Mouse (Mus musculus): ENCODE data around the gene Tpte. TPM values are rescaled to one million over a fixed set of nuclear protein-coding genes. Genes with fewer than 3 reads are reported as not detected.

Gene Tpte
- polyA plus RNA-seq, 1 experiment: not detected

- DNase-seq (ENCODE audit: low read depth, low spot score): peak; percentile 2
- WGBS: 31% methylated on average over 6 of the region's 6 CpGs
Observed at GRCm38 (mm10) chr8:22359359-22359758, 76.1 kb downstream of the Tpte start.

DNA sequence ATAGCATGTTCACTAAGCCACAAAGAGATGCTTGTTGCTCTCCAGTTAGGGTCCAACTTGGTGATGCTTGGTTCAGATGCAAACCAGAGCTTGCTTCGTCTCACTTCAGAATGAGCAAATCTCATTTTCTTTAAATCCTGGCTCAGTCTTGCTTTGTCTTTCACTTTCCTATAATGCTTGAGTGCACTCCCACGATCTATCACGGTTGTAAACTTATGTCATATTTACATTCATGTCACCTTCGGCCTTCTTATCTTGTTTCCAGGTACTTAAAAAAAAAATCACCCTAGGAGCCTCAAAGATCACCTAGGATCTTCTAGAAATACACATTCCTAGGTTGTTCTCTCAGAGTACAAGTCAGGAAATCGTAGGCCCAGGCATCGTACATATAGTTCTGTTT is 76.6 kb downstream of the Tpte start:
- DNase-seq (ENCODE audit: low read depth, low spot score): peak; percentile 29
- WGBS: 35% methylated on average over 6 of the region's 6 CpGs

DNA sequence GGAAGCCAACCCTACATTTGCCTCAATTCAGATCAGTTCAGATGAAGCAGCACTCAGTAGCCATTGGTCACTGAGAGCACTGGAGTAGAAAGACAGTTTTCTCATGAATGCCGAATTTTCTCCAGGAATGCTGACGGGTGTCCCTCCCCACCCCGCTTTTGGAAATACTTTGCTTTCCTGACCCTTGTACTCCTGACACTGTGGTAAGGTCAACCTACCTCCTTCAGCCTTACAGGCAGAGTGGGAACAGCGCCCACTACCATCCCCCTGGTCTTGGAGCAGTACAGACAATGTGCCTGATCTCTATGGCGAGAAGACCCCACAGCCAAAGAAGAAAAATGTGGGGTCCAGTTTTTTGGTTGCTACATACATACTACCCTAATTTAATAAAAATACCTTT is 93.1 kb downstream of the Tpte start:
- no peak for DNase-seq (ENCODE audit: low read depth, low spot score)
- WGBS: 95% methylated on average over 5 of the region's 5 CpGs

GRCm38 (mm10) chr8:22376903-22377302 is 93.7 kb downstream of the Tpte start:
- DNase-seq (ENCODE audit: low read depth, low spot score): no peak
- 65% methylated on average over 5 of the region's 5 CpGs for WGBS

DNA sequence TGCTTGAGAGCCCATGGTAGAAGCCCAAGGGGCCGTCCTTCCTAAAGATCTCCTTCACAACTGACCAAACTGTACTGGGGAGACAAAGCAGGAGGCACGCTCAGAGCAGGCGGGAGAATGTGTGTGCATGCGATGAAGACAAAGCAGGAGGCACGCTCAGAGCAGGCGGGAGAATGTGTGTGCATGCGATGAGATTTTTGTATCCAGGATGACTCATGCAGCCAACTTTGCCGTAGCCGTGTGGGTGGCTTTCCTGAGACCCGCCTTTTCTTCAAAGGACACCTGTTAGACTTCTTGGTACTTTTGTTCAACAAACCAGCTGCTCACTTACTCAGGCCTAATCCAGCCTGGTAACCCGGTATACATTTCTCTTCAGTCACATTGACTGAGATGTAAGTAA is 97.7 kb downstream of the Tpte start:
- no peak for DNase-seq (ENCODE audit: low read depth, low spot score)
- WGBS: 88% methylated on average over 11 of the region's 11 CpGs

GRCm38 (mm10) chr8:22382824-22383595 is 99.8 kb downstream of the Tpte start:
- no peak for DNase-seq (ENCODE audit: low read depth, low spot score)
- WGBS: 85% methylated on average over 19 of the region's 19 CpGs

GRCm38 (mm10) chr8:22385158-22385557 is 101.9 kb downstream of the Tpte start:
- 96% methylated on average over 6 of the region's 6 CpGs for WGBS

DNA sequence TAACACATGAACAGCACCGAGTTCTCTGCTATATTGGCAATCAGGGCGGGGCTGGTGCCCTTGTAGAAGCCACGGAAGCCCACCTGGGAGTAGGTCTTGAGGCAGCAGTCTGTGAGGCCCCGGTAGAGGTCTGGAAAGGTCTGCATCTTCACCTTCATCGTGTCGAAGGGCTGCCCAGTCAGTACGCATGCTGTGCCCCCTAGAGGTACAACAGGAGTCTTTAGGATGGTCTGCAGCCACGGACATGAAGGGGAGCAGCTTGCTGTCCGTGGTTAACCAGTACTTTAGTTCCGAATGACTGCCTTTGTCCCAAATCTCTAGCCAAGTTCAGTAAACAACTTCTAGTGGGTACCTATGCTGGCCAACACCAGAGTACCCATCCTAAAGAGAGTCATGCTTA is 106.6 kb downstream of the Tpte start:
- DNase-seq (ENCODE audit: low read depth, low spot score): no peak
- WGBS: 84% methylated on average over 10 of the region's 10 CpGs

More at GRCm38 (mm10) chr8:22385158-22385557, 101.9 kb downstream of the Tpte start:
- DNase-seq (ENCODE audit: low read depth, low spot score): no peak

- 64% methylated on average over 8 of the region's 8 CpGs for WGBS
Observed at GRCm38 (mm10) chr8:22390766-22391463, 107.7 kb downstream of the Tpte start.

GRCm38 (mm10) chr8:22394471-22394870 is 111.2 kb downstream of the Tpte start:
- no peak for DNase-seq (ENCODE audit: low read depth, low spot score)
- 37% methylated on average over 4 of the region's 4 CpGs for WGBS

More at GRCm38 (mm10) chr8:22390766-22391463, 107.7 kb downstream of the Tpte start:
- DNase-seq (ENCODE audit: low read depth, low spot score): no peak

DNA sequence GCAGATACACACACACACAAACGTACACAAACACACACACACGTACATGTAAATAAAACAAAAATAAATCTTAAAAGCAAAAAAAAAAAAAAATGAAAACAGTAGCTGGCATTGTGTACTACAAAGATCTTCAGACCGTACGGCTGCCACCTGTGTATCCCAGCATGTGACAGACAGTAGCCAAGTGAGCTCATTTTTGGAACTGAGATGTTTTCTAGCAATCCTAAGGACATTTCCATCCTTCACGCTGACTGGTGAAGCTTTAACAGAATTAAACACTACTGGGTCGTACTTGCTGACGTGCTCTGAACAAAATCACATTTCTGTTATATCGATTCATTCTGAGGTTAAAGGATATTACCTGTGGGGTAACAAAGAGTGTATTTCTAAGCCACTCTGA is 112.0 kb downstream of the Tpte start:
- DNase-seq (ENCODE audit: low read depth, low spot score): no peak
- 91% methylated on average over 8 of the region's 8 CpGs for WGBS

DNA sequence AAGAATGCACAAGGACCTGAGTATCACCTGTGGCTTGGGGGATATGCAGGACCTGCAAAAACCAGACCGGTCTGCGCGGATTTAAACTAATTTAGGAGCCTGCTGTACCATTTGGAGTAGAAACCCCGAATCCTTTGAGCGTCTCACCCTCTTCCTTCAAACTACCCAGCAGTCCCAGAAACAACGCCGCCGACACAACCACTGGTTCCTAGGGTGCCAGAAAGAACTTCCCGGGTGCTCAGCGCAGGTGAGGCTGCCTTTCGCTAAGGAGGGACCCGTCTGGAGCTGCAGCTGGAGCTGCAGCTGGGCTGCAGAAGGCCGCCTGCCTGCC is 114.5 kb downstream of the Tpte start:
- 1% methylated on average over 13 of the region's 13 CpGs for WGBS
- DNase-seq (ENCODE audit: low read depth, low spot score): no peak

DNA sequence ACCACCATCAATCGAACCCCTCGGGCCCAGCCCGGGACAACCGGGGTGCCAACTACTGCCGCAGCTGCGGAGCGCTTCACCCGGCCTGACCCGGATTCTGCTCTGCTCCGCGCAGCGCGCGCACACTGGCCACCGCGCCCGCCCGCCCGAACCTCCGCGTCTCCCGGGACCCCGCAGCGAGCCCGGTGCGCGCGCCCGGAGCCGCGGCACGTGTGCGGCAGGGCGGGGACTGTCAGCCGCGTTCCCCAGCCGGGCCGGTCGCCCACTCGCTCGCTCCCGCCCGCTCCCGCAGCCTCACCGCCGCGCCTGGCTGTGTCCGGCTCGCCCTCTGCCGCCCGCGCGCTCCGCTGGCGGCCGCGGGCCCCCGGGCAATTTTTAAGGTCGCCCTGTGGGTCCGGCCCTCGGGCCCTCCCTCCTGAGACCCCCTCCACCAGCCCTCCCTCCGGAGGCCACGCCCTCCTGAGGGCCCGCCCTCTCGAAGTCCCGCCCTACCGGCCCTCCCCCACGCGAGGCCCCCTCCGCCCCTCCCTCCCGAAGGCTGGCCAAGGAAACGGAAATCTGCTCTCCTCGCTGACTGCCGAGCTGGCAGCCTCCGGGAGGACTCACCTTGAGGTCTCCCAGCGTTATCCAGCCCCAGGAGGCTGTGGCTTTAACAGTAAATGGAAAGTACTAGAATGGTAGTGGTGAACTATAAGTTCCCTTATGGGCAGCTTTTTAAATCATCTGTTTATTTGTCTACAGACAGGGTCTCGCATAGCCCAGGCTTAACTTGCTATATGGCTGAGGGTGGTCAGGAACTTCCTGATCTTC is 115.1 kb downstream of the Tpte start, which contains the start of gene Slc25a15:
Gene Slc25a15, minus strand, starts transcription at position 456 of the 810 bp plus-strand sequence.
- no peak for DNase-seq (ENCODE audit: low read depth, low spot score)
- under 1% methylated on average over 77 of the region's 77 CpGs for WGBS

DNA sequence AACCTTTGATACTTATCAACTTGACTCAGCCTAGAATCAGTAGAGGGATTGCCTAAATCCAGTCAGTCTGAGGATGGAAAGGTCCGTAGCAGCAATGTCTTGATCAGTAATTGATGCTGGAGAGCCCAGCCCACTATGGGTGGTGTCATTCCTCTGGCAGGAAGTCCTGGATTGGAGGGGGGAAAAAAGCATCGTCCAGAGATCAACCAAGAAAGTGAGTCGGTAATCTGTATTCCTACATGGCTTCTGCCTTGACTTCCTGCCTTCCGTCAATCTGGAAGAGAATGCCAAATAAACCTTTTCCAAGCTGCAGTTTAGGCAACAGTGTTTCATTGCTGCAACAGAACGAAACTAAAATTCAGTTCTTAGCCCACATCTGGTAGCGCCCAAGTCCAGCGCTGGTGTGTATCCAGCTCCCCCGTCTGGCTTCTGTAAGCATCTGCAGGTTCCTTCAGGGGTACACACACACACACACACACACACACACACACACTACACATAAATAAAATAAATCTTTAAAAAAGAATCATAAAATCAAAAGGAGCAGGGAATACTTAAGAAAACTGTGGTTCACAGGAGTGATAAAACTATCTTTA is 116.1 kb downstream of the Tpte start:
- DNase-seq (ENCODE audit: low read depth, low spot score): no peak
- WGBS: 71% methylated on average over 8 of the region's 8 CpGs

GRCm38 (mm10) chr8:22400593-22400992 is 117.4 kb downstream of the Tpte start:
- 92% methylated on average over 4 of the region's 4 CpGs for WGBS

GRCm38 (mm10) chr8:22403235-22403634 is 120.0 kb downstream of the Tpte start:
- WGBS: 82% methylated on average over 2 of the region's 2 CpGs

More at GRCm38 (mm10) chr8:22400593-22400992, 117.4 kb downstream of the Tpte start:
- no peak for DNase-seq (ENCODE audit: low read depth, low spot score)

GRCm38 (mm10) chr8:22405733-22406132 is 122.5 kb downstream of the Tpte start:
- DNase-seq (ENCODE audit: low read depth, low spot score): no peak

More at GRCm38 (mm10) chr8:22403235-22403634, 120.0 kb downstream of the Tpte start:
- DNase-seq (ENCODE audit: low read depth, low spot score): no peak

DNA sequence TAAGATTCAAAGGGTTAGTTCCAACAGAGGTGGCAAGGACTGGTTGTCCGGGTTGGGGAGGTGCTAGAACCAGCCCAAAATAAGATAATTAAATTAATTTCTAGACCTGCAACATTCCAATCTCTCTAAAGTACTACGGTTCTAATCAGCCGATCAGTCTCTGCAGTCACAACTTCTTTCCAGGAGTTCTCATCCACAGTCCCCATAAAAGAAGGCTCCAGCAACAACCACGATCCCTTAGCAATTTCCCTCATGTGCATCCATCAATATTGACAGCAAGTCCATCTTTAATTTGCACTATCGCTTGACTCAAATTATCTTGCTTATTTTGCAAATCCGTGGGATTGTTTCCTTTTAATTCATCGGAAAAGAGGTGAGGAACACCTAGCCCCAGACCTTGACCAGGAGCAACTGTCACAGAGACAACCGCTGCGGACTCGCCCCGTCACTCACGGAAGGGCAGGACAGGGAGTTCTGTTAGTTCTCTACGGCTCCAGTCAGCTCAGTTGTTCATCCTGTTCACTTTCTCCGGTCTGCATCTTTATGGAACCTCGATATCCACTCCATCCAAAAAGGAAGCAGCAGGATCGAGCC is 127.5 kb downstream of the Tpte start:
- 12% methylated on average over 16 of the region's 16 CpGs for WGBS
- DNase-seq (ENCODE audit: low read depth, low spot score): no peak

More at GRCm38 (mm10) chr8:22405733-22406132, 122.5 kb downstream of the Tpte start:
- 71% methylated on average over 6 of the region's 6 CpGs for WGBS

DNA sequence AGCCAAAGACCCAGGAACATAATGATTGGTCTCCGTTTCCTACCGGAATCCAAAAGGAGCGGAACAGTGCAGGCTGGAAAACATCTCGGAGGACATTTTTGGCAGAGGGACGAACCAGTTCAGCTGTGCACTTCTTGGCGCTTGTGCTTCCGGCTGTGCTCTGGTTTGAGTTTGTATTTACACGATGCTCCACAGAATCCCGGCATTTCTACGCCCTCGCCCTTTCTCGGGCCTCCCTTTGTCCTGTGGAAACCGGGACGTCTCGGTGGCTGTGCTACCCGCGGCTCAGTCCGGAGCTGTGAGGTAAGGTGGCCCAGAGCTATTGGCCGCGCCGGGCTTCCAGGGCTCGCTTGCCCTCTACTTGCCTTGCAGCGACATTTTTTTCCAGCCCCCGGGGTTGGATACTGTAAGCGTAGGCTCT is 128.1 kb downstream of the Tpte start, which contains the start of gene Mrps31:
Gene Mrps31, plus strand, starts transcription at position 80 of the 421 bp plus-strand sequence.
- under 1% methylated on average over 25 of the region's 25 CpGs for WGBS
- DNase-seq (ENCODE audit: low read depth, low spot score): peak; percentile 90

Measured in large intestine, adult 2 months (tissue).